Mouse (Mus musculus): ENCODE measurements around the gene Efcab3.

GRCm38 (mm10) chr11:105123986-105124385 lies 60.6 kb downstream of the Efcab3 start:
- TF ChIP-seq CTCF (IDR thresholded peaks at IDR 0.05; ENCODE audit: extremely low read depth, insufficient read depth, low read length): peak; percentile 28; the same call in 1 of the 2 replicates
- TF ChIP-seq POLR2A (IDR thresholded peaks at IDR 0.05; ENCODE audit: extremely low read depth, insufficient read depth, low read length): no peak

Measured in cortical plate, adult 2 months (tissue).